Mouse (Mus musculus) heart, adult 18-20 months (tissue): ENCODE measurements around the gene Cdc20. TPM values are rescaled to one million over a fixed set of nuclear protein-coding genes. Genes with fewer than 3 reads are reported as not detected.

ENCODE experiments used
- DNase-seq, 2 experiments: peaks; one replicate each; pipeline ENCODE4 v3.0.0; 2021 to 2022; ENCODE audit warnings: mixed read lengths in 1 of 2
- long read RNA-seq, 2 experiments: library from polyadenylated mRNA; stranded (forward); transcript quantifications; one replicate each; pipeline ENCODE4 v2.0.0; 2021
- total RNA-seq, 2 experiments: library from RNA; stranded (reverse); gene quantifications; 2 replicates each; pipeline ENCODE4 v1.2.3; 2021

Gene Cdc20
- 1 to 10 TPM in 1 of 2 experiments, under 1 TPM in 1; 0.57 to 1.2 TPM for total RNA-seq
- long read RNA-seq, experiment 1, partial matches to known transcripts, result 0 of 1 reads
- long read RNA-seq, experiment 1, other reads (novel, unspliced or antisense), result 0 of 1 reads
- long read RNA-seq, experiment 2, partial matches to known transcripts, result 0 of 2 reads
- long read RNA-seq, experiment 2, other reads (novel, unspliced or antisense), result 0 of 2 reads

DNA sequence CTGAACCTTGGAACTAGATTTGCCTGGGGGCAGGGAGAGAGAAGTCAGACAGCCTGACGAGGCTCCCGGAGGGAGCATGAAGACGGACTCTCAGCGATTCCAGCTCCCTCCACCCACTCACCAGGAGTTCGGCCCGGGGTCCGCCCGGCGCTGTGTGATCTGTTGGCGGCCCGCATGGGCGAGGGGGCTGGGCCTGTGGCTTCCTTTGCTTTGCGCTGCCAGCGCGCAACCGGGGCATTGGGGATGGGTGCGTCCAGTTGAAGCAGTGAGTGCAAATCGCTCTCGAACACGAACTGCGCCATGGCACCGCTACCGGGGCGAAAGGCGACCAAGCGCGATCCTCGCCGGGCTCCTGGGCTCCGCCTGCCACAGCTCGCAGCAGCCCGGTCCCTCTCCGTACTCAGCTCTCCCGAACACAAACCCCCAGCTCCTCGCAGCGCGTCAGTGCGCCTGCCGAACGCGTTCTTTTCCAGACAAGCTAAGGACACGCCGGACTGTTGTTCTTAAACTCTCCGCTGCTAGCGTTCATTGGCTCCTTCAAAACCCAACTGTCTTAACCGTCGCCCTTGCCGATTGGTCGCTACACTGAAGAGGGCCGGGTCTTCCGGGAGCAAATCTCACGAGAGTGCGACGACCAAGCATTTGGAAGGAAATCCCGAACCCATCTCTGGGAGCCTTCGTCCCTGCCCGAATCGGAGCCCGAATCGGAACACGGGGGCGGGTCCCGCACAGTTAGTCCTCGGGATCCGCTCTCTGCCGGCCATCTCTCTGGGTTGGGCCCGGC is at the start of gene Cdc20:
TSS of gene Cdc20 (minus strand) at position 533 of the 784 bp plus-strand sequence.
- DNase-seq, result peak; percentile 91 to 95

DNA sequence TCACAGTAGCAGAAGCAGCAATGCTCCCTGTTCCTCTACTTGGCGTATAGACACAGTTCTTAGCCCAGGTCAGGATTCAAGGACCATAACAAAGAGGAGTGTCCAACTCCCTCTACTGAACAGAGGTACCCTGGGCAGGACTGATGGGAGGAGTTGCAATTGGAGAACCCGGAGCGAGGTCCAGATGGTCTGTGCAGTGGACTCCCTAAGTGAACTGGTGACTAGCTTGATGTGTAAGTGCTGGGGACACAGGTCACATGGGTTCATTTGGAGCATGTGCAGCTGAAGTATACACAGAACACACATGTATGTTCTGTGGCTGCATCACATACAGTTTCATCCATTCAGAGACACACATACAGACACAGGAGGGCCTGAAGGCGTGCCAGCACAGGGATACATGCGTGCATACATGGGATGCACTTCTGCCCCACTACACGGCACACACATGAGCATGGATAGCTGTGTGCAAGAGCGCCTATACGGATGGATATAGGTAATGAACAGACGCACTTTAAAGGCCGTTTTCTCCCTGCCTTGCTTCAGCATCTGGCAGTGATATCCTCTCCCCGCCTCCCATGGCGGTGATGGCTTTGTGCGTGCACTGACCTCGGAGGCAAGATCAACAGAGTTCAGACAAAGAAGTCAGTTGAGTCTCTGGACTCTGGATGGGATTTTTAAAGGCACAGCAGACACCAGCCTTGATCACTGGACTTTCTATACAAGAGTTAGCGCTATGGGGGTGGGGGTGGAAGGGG is 39.8 kb upstream of the Cdc20 start:
- no peak for DNase-seq

DNA sequence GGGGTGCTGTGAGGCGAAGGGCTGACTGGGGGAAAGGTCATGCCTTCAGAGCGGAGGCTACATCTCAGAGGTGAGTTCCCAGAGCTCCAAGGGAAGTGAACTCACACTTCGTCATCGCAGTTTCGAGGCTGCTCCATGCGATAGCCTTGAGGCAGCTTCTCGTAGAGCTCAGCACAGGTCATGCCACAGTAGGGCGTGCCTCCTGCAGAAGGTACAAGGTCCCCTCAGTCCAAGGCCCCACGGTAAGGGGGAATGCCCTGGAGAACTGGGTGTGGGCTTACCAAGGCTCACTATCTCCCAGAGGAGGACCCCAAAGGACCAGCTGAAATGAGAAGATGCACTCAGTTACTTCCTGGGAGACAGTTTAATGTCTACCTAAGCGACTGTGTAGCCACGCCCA is 35.5 kb upstream of the Cdc20 start:
- DNase-seq, result no peak

DNA sequence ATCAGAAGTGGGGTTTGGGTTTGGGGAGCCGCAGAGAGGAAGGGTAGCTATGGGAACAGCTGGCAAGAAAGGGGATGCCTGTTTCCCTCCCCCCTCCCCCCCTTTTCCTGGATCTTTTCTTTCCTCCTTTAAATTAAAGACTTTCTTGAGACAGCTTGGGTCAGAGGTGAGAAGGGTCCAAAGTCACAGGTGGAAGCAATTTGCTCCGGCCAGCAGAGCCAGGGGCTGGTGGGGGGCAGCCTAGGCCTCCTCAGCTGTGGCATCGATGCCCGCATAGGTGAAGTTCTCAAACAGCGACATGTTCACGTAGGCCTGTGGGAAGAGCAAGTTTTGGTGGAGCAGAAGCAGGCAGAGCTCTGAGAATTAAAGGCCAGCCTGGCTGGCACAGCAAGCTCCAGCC is 34.1 kb upstream of the Cdc20 start:
- DNase-seq, result no peak

DNA sequence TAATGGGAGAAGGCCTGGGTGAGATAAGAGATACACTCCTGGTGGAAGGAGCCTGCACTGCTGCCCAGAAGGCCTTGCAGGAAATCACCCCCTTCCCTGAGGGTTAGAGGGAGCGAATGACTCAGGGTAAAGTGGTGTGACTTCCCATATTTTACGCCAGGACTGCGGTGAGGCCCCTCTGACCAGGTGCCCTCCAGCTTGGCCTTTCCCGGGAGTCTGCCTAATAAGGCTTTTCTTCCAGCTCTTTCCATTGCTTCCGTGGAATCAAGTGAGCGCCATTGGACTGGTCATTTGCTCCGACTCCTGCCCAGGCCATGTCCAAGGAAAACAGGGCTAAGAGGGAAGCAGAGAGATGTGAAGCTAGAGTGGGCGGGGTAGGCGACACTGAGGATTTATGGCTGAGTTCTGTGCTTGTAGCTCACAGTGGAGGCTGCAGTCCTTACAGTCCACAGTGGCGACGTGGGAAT is 28.6 kb upstream of the Cdc20 start:
- DNase-seq, result peak; percentile 27 to 44

DNA sequence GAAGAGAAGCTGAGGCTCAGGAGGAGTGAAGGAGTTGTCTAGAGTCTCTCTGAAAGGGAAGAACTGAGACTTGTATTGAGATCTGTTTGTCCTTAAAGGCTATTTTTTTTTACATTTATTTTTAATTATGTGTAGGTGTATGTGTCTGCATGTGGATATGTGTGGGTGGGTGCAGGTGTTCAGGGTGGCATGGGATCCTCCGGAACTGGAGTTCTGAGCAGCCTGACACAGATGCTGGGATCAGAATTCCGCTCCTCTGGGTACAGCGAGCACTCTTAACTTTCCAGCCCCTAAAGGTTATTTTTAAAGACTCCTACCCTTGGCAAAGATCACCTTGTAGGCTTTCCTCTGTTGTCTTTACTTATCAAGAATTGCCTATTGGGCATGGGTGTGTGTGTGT is 27.8 kb upstream of the Cdc20 start:
- DNase-seq, result no peak

DNA sequence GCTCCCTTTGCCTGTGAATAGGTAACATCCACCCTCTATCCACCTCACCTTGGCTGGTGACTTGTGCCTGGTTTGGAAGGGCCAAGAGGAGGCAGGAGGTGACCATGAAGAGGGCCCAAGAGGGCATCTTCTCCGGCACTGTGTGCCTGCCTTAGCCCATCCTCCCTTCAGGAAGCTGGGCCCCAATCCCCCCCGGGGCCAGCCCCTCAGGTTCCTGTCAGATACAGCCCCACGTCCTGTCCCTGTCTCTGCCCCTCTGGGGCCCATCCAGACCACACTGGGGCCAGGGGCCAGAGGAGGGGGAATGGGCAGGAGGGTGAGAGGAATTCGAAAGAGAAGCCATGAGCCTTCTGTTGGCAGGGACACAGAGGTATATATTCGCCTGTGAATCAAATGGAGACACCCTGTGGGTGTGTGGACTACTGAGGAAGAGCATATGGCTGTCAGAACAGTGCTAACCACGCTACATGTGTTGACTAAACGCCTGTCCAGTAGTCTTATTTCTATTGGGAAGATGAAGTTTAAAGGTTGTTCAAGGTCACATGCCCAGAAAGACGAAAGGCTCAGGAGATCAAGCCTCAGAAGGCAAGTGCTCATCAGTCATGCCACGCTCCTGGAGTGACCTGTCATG is 20.3 kb upstream of the Cdc20 start, which contains the start of gene Mpl:
TSS of gene Mpl (minus strand) at position 169 of the 631 bp plus-strand sequence.
- DNase-seq, result no peak

DNA sequence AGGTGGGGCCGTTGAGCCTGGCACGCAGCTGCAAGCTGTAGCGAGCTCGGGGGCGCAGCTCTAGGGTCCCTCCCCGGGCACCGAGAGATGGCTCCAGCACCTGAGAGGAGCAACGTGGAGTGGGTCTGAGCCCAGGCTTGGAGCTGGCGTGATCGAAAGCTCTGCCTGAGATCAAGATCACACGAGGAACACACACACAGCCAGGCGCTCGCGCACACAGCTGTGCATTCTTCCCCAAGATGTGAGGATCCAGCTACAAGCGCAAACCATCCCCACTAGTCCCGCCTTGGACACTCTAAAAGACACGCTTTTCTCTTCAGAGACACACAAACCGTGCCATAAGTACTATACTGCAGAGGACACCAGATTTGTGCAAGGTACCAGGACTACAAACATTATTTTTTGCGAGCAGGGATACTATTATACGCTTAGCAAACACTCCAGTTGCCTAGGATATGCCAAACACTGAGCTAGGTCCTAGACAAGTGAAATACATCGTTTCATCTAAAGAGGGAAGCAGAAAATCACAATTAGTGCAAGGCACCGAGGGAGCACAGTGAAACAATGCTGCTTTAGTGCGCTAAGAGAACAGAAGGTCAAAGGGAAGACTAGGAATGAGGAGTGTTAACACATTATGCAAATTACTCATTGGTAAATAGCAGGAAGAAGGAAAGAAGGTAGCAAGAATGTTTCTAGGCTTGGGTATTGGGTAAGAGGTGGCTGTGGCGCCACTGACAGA is 9.4 kb upstream of the Cdc20 start:
- no peak for DNase-seq

DNA sequence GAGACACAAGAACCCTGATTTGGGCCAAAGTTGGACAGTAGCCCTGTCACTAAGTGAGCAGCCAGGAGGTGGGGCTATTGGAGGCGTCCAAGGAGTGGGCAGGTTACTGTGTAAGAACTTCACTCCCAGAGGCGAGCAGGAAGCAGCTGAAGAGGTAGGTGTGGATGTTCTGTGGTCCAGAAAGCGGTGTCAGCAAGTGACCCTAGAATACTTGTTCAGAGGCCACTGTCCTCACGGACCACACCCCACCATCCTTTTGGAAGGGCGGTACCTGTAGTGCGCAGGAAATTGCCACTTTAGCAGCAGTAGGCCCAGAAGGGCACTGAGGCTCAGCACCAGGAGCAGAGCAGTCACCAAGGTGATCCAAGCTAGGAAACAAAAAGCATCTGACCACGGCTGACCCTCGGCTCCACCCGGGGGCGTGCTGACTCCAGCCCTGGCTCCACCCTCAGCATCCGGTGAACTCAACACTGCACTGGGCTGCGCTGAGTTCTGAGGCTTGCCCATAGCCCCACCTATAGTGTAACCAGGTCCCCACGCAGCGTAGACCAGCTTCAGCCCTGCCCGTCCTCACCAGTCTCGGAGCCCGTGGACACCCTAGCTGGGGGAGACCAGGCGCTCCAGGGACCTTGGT is 8.7 kb upstream of the Cdc20 start:
- peak; percentile 66 to 77 for DNase-seq

DNA sequence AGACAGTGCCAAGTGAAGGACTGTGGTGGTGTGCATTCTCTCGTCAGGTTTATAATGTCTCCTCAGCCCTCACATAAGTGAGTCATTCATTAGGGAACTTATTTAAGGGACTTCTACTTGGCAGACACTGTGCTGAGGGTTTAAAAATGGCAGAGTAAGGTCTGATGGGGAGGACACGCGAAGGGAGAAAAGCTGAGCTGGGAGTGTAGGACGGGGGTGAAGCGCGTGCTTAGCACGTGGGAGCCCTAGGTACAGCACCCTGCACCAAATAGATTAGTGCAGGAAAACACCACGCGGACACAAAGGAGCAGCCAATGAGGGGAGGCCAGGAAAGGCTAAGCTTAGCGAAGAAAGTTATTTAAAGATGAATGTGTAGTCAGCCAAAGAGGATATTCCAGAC is 7.9 kb upstream of the Cdc20 start:
- no peak for DNase-seq

DNA sequence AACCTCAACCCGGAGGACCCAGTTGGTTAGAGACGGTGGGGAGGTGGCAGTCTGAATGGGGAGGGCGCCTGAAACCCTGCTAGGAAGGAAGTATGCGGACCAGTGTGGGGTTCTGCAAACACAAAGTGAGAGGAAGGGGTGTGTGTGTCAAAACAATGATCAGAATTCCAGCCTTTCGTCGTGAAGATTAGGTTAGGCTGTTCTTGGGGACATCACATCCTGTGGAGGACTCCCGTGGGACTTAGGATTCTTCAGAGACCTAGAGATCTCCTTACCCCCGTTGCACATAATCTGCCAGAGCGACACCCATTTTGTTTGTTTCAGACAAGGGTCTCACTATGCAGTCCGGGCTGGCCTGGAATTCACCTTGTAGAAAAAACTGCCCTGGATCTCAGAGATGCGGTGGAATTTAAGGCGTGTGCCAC is 689 bp upstream of the Cdc20 start:
- DNase-seq, result peak; percentile 45 to 55

DNA sequence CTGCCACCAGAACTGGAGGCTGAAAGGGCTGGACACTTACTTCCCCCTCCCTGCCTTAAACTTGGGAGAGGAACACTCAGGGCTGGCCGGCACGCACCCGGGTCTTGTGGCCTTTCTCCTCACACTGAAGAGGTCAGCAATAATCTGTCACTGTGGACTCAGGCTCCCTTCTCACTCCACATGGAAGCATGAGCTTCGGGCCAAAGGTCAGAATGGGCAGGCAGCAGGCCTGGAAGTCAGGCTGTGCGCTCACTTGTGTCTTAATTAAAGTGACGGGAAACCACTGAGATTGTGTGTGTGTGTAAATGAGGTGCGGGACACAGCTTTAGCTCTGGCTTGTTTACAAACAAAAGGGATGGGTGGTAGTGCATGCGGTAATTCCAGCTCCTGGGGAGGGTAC is 4.8 kb downstream of the Cdc20 start:
- no peak for DNase-seq

DNA sequence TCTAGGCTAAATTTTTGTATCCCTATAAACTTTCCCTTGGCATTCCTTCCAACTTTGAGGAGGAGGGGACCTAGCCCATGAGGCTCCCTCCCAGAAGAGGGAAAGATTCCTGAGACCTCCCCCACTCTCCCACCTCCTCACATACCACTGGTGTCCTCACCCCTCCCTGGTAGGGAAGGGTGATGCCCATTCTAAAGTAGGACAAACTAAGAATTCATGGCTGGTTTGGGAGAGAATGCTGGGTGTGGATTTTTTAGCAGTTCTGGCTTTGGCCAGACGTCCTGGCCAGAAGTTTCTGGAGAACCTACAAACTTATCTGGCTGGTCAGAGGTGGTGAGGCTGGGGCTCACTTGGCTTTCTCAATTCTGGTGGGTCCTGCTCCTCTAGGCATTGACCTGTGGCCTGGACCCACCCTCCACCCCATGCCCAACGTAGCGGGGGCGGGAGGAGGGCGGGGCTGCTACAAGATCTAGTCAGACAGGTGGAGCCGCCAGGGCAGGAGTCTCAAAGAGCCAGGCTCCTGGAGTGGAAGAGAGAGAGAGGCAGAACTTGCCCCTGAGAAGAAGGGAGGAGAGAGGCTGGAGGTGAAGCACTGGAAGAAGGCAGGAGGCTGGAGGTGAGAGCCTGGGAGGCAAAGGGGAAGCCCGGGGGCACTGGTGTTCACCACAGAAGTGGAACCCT is 7.8 kb downstream of the Cdc20 start:
- DNase-seq, result peak; percentile 23 to 30

DNA sequence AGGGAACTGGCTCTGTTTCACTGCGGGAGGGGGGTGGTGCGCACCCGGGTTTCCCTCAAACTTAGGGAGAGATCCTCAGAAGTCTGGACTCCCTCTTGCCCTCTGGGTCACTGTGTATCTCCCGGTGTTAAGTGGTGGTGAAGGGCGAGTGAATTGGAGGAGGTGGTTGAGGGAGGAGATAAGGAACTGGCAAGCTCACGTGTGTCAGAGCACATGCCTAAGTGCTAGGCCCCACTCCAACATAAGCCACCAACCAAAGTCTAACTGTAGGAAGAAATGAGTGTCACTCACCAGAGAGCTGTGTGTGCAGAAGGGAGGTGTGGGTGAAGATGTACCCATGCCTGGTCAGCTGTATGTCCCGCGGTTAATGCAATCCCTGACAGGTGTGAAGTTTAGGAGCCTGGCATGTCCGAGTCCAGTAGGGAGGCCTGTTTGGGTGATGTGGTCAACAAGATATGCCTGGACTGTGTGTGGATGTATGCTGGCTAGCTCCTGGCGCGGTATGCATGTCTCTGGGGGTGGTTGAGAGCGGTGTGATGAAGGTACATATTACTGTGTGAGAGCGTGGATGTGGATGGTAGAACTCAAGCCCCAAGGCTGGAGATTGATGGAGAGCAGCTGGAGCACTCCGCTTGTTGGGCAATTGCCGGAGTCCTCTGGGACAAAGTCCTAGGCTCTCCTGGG is 8.5 kb downstream of the Cdc20 start:
- DNase-seq, result peak; percentile 47 to 65

DNA sequence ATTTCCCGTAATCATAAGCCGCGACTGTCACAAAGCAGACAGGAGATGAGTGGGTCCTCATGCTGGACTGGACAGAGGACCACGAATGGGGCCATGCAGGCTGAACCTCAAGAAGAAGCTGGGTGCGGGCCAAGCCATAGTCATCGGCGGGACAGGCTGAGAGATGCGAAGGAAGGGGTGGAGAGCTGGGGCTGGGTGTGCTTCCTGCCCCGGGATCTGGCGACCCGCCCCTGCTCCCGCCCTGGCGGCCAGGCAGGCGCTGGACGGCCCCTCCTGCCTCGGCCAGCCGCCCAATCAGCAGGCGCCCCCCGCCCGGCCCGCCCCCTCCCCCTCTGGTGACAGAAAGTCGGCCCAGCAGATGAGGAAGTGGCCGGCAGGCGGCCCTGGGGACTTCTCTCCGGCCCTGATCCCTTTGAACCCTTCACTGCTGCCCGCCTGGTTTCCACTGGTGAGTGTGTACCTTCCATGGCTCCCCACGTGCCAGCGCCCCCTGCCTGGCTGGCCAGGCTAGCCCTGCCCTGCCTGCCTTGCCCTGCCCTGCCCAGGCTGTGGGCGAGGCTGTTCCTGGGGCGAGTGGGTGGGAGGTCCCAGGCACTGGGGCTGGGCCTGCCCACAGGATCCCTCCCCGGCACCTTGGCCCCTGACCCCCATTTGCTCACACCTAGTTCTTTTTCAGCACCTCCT is 9.2 kb downstream of the Cdc20 start, which contains the start of gene Elovl1:
TSS of gene Elovl1 (plus strand) at position 326 of the 684 bp plus-strand sequence.
- DNase-seq, result peak; percentile 92 to 96

DNA sequence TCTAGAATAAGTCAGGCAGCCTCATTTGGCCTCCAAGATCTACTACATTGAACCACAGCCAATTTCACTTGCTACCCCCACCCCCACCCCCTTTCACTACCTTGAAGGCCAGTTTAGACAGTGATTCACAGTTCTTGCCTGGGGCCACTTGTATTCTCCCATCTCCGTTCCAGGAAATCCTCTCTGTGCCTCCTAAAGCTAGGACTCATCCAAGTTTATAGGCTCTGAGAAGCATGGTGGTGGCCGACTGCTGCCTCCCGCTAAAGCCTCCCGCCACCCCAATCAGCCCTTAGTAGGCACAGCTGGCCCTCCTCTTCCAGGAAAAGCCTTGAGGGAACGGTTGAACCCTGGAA is 9.8 kb downstream of the Cdc20 start:
- no peak for DNase-seq

DNA sequence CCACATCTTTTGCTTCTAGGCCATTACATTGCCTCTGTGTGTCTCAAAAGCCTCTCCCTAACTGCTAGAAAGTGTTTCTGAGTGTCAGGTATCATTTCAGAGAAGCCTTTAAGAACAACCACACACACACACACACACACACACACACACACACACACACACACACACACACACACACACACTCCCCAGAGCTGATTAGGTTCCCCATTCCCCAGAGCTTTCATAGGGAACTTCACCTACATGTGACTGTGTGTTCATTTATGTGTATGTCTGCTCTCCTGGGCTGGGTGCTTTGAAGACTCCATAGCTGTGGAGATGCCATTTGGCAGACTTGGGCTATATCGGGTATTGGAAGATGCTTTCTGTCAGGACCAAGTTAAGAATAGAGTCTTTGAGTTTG is 11.8 kb downstream of the Cdc20 start:
- no peak for DNase-seq

DNA sequence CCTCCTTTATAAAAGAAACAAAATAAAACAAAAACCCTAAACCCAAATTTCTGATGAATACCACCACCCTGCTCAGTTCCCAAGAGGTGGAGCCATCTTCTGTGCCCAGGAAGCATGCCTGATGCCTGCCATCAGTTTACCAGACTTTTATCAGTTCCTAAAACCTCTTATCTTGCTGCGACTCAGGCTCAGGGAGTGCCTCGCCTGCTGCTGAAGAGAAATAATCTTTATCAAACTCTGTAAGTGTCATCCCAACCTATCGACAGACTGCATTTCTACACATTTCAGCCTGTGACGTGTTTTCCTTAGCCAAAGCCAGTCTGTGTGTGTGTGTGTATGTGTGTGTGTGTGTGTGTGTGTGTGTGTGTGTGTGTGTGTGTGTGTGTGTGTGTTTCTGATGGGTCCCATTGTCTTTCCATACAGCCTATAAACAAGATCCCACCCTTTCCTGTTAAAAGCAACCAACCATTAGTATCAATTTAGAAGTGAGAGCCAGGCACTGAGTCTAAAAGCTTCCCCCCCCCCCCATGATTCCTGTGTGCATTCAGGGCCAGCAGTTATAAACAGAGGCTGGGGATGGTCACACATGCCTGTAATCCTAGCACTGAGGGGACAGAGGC is 12.5 kb downstream of the Cdc20 start:
- no peak for DNase-seq

DNA sequence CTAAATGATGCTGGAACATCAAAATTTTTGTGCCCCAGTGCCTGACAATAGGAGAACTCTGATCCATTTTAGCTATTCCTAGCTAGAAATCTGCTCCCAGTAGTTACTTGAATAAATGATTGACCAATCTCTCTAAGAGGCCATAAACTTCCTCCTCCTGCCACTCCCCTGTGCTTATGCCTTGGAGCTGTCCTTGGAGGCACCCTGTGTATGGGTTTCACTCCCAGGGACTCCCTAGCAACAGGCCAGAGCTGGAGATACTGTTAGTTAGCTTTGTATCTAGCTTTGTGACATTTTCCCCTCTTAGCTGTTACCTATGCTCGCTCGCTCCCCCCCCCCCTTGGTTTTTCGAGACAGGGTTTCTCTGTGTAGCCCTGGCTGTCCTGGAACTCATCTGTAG is 15.8 kb downstream of the Cdc20 start:
- DNase-seq, result no peak
